Mouse (Mus musculus): Measurements from ENCODE around the gene Zdhhc17. TPM values are rescaled to one million over a fixed set of nuclear protein-coding genes. Genes with fewer than 3 reads are reported as not detected.
A peak's percentile ranks its signal among the peaks of the same experiment; 100 is the strongest.

The Zdhhc17 gene
- polyA plus RNA-seq, 1 experiment = 33.1 TPM

GRCm38 (mm10) chr10:110927491-110927890, 82.4 kb downstream of the Zdhhc17 start:
- no peak for DNase-seq
- no peak overlapping the region for H3K4me3 ChIP-seq (ENCODE audit: control insufficient read depth, insufficient read depth, low read length)
- 89% methylated on average over 11 of the region's 11 CpGs for WGBS
- H3K27ac ChIP-seq (ENCODE audit: control insufficient read depth, insufficient read depth, low read length) = no peak overlapping the region
- peaks cover 5% of the 10 kb centered on the region for H3K4me1 ChIP-seq (replicated peaks; ENCODE audit: control insufficient read depth, insufficient read depth, low read length)
- H3K36me3 ChIP-seq (ENCODE audit: control insufficient read depth, insufficient read depth, low read length) = no peaks in the 10 kb centered on the region
- H3K27me3 ChIP-seq (ENCODE audit: control insufficient read depth, insufficient read depth, low read length) = no peaks in the 10 kb centered on the region
- TF ChIP-seq CTCF (IDR thresholded peaks at IDR 0.05; ENCODE audit: borderline replicate concordance, control insufficient read depth, extremely low read depth, insufficient read depth, low read length, poor library complexity) (no peak), POLR2A (IDR thresholded peaks at IDR 0.05; ENCODE audit: control insufficient read depth, extremely low read depth, insufficient read depth, low read length, poor library complexity) (no peak)

DNA sequence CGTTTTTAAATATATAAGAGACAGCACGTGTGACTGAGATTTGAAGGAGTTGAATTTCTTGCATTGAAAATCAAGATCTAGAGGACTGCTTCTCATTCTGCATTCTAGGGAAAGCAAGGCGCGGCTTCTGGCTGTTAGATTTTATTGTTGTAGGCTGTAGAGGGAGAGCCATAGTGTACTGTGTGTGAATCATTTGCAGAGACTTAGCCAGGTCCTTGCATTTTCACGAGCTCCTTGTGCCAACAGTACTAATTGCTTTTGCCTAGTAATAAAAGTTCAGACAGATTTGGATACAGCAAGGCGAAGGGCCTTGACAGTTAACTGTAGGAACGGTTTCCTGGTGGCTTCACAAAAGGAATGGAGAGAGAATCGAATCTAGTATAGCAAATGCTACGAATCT, 87.3 kb downstream of the Zdhhc17 start:
- Histone ChIP-seq H3K36me3 (ENCODE audit: control insufficient read depth, insufficient read depth, low read length) (no peaks in the 10 kb centered on the region), H3K27me3 (ENCODE audit: control insufficient read depth, insufficient read depth, low read length) (peaks cover 5% of the 10 kb centered on the region; the same call in 1 of the 2 replicates), H3K4me1 (replicated peaks; ENCODE audit: control insufficient read depth, insufficient read depth, low read length) (peaks cover 12% of the 10 kb centered on the region), H3K4me3 (ENCODE audit: control insufficient read depth, insufficient read depth, low read length) (no peak overlapping the region), H3K27ac (ENCODE audit: control insufficient read depth, insufficient read depth, low read length) (no peak overlapping the region)
- TF ChIP-seq POLR2A (IDR thresholded peaks at IDR 0.05; ENCODE audit: control insufficient read depth, extremely low read depth, insufficient read depth, low read length, poor library complexity) (no peak), CTCF (IDR thresholded peaks at IDR 0.05; ENCODE audit: borderline replicate concordance, control insufficient read depth, extremely low read depth, insufficient read depth, low read length, poor library complexity) (no peak)
- 90% methylated on average over 9 of the region's 9 CpGs for WGBS
- DNase-seq = no peak

DNA sequence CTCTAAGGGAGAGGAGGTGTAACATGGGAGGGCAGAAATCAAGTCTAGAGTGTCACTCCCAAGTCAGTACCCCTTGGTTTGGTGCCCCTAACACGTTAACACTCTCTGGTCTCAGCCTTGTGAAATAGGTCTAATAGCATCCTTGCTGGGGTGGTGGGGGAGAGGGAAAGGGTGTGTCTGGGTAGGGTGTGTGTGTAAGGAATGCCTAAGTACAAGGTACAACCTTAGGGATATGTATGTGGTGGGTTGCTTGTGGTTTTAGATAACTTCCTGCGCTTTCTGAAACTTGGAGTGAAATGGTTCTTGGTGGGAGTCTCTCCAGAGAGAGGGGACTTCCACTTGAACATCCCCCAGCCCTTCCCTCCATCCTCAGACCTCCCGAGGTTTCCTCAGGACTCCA, 88.0 kb downstream of the Zdhhc17 start:
- no peak for TF ChIP-seq POLR2A (IDR thresholded peaks at IDR 0.05; ENCODE audit: control insufficient read depth, extremely low read depth, insufficient read depth, low read length, poor library complexity)
- no peak for TF ChIP-seq CTCF (IDR thresholded peaks at IDR 0.05; ENCODE audit: borderline replicate concordance, control insufficient read depth, extremely low read depth, insufficient read depth, low read length, poor library complexity)
- Histone ChIP-seq H3K27ac (ENCODE audit: control insufficient read depth, insufficient read depth, low read length) (no peak overlapping the region), H3K36me3 (ENCODE audit: control insufficient read depth, insufficient read depth, low read length) (no peaks in the 10 kb centered on the region), H3K4me3 (ENCODE audit: control insufficient read depth, insufficient read depth, low read length) (no peak overlapping the region), H3K27me3 (ENCODE audit: control insufficient read depth, insufficient read depth, low read length) (peaks cover 5% of the 10 kb centered on the region; the same call in 1 of the 2 replicates), H3K4me1 (replicated peaks; ENCODE audit: control insufficient read depth, insufficient read depth, low read length) (peaks cover 12% of the 10 kb centered on the region)
- DNase-seq = no peak
- 79% methylated on average over 3 of the region's 3 CpGs for WGBS

DNA sequence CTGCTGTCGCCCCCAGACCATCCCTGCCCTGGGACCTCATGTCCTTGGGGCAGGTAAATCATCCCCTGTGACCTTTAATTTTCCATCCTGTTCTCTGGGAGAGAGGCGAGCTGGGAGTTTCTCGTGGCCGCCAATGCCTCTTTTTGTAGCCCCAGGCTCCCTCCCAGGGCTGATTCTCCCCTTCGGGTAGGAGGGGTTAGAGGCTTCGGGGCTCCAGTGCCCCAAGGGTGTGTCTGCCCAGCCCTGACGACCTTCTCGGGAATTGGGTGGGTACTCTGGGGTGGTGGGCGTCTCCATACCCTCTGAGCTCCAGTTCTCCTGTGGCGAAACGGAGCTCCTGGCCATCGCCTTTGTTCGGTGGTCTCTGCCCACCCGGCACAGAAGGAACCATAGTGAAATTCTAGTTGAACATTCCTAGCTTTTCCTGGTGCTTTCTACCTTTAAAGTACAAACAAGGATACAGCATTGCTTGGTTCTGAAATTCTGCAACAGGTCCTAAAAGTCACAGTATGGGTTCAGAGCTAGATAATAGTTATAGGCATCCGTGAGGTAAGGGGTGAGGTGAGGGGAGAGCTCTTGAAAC, 89.5 kb downstream of the Zdhhc17 start:
- Histone ChIP-seq H3K4me3 (ENCODE audit: control insufficient read depth, insufficient read depth, low read length) (peak overlapping the region; percentile 54), H3K27ac (ENCODE audit: control insufficient read depth, insufficient read depth, low read length) (no peak overlapping the region), H3K36me3 (ENCODE audit: control insufficient read depth, insufficient read depth, low read length) (no peaks in the 10 kb centered on the region), H3K27me3 (ENCODE audit: control insufficient read depth, insufficient read depth, low read length) (peaks cover 5% of the 10 kb centered on the region; the same call in 1 of the 2 replicates), H3K4me1 (replicated peaks; ENCODE audit: control insufficient read depth, insufficient read depth, low read length) (peaks cover 12% of the 10 kb centered on the region)
- WGBS = 8% methylated on average over 15 of the region's 15 CpGs
- TF ChIP-seq POLR2A (IDR thresholded peaks at IDR 0.05; ENCODE audit: control insufficient read depth, extremely low read depth, insufficient read depth, low read length, poor library complexity) (no peak; the same call in 1 of the 2 replicates), CTCF (IDR thresholded peaks at IDR 0.05; ENCODE audit: borderline replicate concordance, control insufficient read depth, extremely low read depth, insufficient read depth, low read length, poor library complexity) (no peak)
- DNase-seq = no peak

- under 1% methylated on average over 67 of the region's 67 CpGs for WGBS
- no peak for TF ChIP-seq CTCF (IDR thresholded peaks at IDR 0.05; ENCODE audit: borderline replicate concordance, control insufficient read depth, extremely low read depth, insufficient read depth, low read length, poor library complexity)
- TF ChIP-seq POLR2A (IDR thresholded peaks at IDR 0.05; ENCODE audit: control insufficient read depth, extremely low read depth, insufficient read depth, low read length, poor library complexity) = peak; percentile 16; the same call in 1 of the 2 replicates
- H3K27me3 ChIP-seq (ENCODE audit: control insufficient read depth, insufficient read depth, low read length) = peaks cover 5% of the 10 kb centered on the region; the same call in 1 of the 2 replicates
- no peak within 1 kb of the TSS for H3K27ac ChIP-seq (ENCODE audit: control insufficient read depth, insufficient read depth, low read length)
- no peaks in the 10 kb centered on the region for H3K36me3 ChIP-seq (ENCODE audit: control insufficient read depth, insufficient read depth, low read length)
- DNase-seq = peak; percentile 60
- peaks cover 12% of the 10 kb centered on the region for H3K4me1 ChIP-seq (replicated peaks; ENCODE audit: control insufficient read depth, insufficient read depth, low read length)
- H3K4me3 ChIP-seq (ENCODE audit: control insufficient read depth, insufficient read depth, low read length) = peak within 1 kb of the TSS; percentile 54
Measured at GRCm38 (mm10) chr10:110919531-110920343, 90.2 kb downstream of the Zdhhc17 start, which contains the start of gene Csrp2. Gene Csrp2, plus strand, starts transcription at chr10:110919789.
